Mouse (Mus musculus) gonadal fat pad, adult 2 months (tissue): ENCODE results near the gene Skap1. TPM values are rescaled to one million over a fixed set of nuclear protein-coding genes. Genes with fewer than 3 reads are reported as not detected.

Experiments used
- DNase-seq: peaks from one replicate; pipeline ENCODE4 v3.0.0-alpha.2; 2012; ENCODE audit warnings: low read depth
- polyA plus RNA-seq: library from polyadenylated mRNA; depleted of rRNA; stranded (reverse); fragments of >200 nt; gene quantifications from 2 replicates; pipeline ENCODE4 v1.2.3, GENCODE M21; 2012

The Skap1 gene
- polyA plus RNA-seq, 1 experiment = 11.0 TPM

DNA sequence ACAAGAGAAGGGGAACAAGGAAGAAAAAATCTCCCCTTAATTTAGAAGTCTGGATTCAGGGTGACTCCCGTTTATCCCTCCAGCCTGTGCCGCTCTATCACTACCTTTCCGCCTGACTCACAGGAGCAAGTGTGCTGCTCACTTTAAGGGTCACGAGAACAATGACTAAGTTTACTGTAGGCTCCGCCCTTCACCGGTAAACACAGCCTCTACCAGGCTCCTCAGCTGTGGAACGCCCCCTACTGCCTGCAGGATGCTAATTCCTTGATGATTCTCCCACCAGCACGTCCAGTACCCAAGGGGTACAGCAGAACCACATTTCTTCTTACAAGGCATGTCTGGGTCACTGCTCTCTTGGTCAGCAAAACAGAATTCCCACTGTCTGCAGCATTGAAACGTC, 158.4 kb downstream of the Skap1 start:
- no peak for DNase-seq

GRCm38 (mm10) chr11:96624436-96624835, 160.0 kb downstream of the Skap1 start:
- no peak for DNase-seq

- no peak for DNase-seq
These were observed 165.4 kb downstream of the Skap1 start for GRCm38 (mm10) chr11:96629775-96630174.

DNA sequence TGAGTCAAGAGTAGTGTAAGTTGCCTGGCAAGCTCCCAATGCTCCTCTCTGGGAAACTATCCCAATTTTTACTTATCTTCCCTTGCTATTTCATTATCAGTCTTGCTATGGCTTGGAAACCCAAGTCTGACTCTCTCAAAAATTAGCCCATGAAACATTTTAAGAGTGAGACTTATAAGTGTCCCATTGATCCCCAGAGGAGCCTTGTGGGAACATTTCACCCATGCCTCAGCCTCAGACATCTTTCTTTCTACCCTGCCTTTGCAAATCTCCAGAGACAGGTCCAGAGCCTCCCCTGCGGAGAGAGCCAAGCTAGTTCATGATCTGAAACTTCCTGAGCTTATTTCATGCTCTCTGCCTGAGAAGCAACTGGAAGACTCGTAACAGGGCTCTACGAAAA, 167.1 kb downstream of the Skap1 start:
- no peak for DNase-seq

DNA sequence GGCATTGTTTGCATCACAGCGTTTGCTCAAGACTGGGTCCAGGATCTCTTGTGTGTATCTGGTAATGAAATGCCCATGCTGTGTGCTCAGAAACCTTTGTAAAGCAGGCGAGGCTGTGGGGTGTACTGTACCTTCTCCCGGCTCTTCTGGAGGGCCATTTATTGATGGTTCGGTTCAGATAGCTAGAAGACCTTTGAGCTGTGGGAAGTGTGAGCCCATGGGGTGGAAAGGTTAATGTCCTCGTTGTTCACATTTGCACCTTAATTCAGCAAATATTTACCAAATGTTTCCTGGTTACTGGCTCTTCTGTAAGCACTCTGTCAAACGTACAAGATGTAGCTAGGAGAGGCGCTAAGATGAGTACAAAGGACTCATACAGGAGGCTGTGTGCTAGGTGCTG, 173.5 kb downstream of the Skap1 start:
- DNase-seq = no peak

DNA sequence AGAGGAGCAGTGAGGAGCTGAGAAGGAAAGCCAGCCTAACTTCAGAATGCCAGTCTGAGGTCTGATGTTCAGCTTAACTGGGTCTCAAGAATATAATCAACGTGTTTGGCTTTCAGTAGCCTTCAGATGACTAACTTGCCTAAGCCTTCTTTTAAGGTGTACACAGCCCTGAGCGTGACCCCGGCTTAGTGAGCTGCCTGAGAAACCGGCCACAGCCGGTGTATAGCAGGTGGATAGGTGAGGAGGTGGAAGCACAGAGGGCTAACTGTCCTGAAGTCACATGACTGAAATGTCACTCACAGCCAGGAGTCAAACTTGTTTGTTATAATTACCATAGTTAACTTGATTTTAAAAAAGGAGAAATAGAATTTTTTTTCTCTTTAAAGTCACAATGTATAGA, 175.4 kb downstream of the Skap1 start:
- no peak for DNase-seq

DNA sequence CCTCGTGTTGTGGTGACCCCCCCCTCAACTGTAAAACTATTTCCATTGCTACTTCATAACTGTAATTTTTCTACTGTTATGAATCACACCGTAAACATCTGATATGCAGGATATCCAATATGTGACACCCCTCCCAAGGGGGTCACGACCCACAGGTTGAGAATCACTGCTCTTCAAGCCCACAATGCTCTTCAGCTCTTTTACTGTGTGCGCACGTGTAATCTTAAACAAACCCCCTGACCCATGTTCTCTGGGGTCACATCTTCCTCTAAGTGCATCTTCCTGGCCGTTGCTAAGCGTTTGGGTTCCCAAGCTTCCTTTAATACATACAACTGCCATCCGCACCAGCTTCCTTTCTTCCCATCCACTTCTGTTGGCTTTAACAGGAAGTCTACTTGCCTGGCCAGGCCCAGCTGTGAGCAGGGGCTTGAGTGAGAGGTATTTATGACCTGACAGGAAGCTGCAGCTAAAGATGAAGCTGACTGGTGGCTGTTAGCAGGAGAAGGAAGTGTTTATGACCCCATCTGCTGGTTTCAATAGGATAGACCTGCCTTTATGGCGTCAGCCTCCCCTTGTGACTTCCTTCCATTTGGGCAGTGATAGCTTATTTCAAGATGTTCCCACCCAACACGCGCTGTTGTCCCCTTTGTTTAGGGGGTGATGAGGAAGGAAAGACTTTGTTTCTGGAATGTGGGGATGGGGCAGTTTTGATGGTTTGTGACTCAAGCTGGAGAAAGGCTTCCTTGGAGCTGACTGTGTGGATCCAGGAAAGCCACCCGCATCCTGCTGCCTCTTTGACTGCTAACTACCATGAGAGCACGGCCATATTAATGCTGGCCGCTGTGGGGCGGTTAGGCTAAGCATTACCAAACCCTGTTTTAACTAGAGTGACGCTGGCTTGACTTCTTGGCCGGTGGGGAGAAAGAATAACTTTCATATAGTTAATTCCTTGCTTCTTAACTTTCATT, 178.1 kb downstream of the Skap1 start:
- DNase-seq = no peak

DNA sequence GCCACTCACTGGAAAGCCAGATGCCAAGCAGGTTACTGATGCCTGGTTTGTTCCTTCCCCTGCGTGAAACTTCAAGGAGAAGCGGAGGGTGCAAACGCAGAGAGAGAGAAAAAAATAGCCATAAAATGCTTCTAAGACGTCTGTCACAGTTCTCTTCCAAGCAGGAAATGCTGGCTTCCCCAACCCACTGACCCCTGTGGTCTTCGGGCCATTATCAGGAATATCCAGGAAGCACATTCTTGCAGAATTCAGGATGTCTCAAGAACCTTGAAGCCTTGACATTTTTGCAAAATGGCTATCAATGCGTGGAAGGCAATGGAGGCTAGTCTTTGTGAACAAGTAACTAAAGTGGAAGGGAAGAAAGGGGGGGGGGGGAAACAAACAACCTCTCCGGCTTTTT, 180.6 kb downstream of the Skap1 start:
- DNase-seq = no peak

DNA sequence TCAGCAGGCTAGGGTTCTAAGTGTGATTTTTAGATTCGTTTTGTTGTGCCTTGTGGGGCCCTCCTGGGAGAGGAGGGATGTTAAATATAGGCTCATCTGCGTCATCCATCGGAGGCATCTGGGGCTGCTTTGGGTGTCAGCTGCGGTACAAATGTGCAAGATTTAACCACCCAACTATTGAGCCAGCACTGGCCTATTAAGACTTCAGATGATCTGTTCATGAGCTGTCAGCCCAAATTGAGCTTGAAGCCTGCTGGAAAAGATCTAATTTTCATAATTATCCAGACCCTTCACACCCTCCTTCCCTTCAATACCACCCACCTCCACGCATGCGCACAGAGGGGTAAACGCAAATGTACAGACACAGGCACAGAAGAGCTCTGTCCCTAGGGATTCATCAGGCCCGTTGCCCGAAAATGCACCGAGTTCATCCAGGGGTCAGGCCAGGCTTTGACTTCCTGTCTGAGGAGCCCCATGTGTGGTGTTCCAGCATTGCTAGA, 181.2 kb downstream of the Skap1 start:
- no peak for DNase-seq

GRCm38 (mm10) chr11:96651848-96652247, 187.5 kb downstream of the Skap1 start:
- DNase-seq = no peak

- DNase-seq = no peak
These were observed 189.5 kb downstream of the Skap1 start for GRCm38 (mm10) chr11:96653867-96654266.

DNA sequence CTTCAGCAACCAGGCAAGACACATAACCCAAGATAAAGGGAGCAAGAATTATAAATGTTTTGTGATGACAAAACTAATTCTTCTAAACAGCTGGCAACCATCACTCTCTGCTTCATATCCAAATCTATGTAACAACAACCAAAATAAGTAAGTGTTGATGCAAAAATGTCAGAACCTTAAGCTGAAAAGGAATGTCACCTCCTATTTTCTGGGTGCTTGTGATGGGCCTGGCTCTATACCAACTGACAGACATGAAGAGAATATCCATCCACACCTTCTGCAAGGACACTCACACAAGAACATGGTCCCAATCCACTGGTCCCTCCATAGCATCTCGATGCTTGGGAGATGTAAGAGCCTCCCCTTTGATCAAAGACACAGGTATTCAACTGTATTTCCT, 194.0 kb downstream of the Skap1 start:
- DNase-seq = no peak

DNA sequence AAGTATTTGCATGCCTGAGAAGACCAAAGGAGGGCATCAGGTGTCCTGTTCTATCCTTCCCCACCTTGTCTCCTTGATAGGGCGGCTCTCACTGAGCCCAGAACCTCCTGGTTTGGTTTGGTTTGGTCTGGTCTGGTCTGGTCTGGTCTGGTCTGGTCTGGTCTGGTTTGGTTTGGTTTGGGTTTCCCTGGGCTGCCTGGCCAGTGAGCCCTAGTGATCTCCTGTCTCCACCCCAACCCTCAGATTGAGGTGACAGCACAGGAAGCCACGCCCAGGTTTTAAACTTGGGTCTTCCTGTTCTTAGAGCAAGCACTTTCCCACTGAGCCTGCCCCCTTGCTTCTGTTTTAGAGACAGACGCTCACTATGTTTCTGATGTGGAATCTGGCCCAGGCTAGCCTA, 202.5 kb downstream of the Skap1 start:
- DNase-seq = no peak

DNA sequence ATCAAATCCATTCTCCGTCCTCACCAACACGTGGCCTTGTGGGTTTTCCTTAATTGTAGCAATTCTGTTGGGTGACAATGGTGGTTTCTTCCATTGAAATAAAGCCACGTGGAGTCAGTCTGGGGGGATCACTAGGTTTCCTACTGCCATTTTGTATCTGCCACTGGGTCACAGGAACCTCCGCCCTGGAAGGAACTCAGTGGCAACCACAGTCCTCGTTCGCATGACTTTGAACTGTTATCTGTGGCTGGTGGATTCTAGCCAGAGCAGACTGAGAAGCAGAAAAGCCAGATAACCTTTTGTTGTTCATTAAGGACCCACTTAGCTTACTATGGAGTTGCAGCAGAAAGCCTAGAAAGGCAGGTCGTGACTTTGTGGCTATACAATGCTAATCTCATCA, 204.0 kb downstream of the Skap1 start:
- no peak for DNase-seq

GRCm38 (mm10) chr11:96673792-96674191, 209.4 kb downstream of the Skap1 start:
- no peak for DNase-seq

DNA sequence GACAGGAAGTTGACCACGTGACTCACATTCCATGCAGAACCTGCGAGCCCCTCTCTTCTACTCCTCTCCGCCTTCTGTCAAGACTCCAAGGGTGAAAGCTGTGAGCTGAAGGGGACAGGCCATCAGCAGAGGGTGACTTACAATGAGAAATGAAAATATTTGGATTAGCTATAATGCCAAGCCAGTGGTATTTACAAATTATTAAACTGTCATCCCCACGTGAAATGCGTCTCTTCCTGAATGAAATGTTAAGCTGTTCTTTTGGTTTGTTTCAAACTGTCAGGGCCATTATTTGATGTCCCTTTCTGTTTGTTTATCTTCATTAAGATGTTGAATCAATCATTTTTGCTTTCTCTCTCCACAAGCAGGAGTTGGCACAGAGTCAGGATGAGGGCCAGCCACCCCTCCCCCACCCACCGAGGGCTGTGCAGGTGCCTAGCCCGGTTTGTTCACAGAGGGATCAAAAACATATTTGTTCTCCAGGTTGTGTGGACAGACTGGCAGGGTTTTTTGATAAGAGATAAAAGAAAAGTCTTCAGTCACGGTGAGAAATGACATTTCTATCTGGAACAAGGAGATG, 210.5 kb downstream of the Skap1 start:
- no peak for DNase-seq

GRCm38 (mm10) chr11:96678026-96678425, 213.6 kb downstream of the Skap1 start:
- DNase-seq = no peak

- no peak for DNase-seq
These were observed 214.6 kb downstream of the Skap1 start for GRCm38 (mm10) chr11:96679026-96679425.

DNA sequence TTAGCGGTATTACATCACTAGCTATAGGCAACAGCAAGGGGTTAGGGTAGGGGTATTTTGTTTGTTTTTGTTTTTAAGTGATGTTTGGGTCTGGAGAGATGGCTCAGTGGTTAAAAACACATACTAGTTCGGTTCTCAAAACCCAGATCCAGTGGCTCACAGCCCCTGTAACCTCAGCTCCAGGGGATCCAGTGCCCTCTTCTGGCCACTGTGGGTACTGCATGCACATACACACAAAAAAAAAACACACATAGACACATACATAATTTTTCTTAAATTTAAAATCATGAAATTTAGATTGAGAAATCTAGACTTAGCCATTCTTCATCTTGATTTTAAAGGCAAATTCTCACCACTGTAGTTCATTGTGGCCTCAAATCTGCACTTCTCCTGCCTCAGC, 221.0 kb downstream of the Skap1 start:
- DNase-seq = no peak

GRCm38 (mm10) chr11:96686713-96687280, 222.4 kb downstream of the Skap1 start:
- no peak for DNase-seq

GRCm38 (mm10) chr11:96692250-96692649, 227.9 kb downstream of the Skap1 start:
- no peak for DNase-seq

- no peak for DNase-seq
These were observed 229.0 kb downstream of the Skap1 start for GRCm38 (mm10) chr11:96693360-96693759.

DNA sequence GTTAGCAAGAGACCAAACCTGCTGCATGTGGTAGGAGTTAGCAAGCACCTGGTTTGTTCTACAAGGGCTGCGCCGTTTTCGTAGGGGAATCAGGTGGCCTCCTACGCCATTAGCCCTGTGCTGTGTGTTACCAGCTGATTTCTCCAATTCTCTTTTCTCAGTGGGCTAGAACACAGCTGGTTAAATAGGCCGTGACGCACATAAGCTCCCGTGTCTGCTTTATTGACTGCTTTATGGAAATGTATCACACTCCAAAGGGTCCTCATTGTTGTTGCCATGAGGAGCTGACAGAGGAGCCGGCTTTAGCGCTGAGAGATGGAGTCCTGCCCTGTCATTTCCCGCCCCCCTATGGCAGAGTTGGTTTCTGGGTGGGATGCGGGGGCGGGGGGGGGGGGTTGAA, 230.4 kb downstream of the Skap1 start:
- DNase-seq = no peak
